Mouse (Mus musculus): ENCODE results near the gene Gm14214.
A peak's percentile ranks its signal among the peaks of the same experiment; 100 is the strongest.

The Gm14214 gene

GRCm38 (mm10) chr2:154723473-154723872 lies 46.4 kb downstream of the Gm14214 start:
- DNase-seq, result peak in 1 of 2 experiments; percentile 35

- DNase-seq, result no peak
Observed at GRCm38 (mm10) chr2:154720315-154720714, 49.5 kb downstream of the Gm14214 start.
